Mouse (Mus musculus): ENCODE measurements around the gene Gal3st3. TPM values are rescaled to one million over a fixed set of nuclear protein-coding genes. Genes with fewer than 3 reads are reported as not detected.

The Gal3st3 gene
- polyA plus RNA-seq, 2 experiments = 0.03 to 0.04 TPM

DNA sequence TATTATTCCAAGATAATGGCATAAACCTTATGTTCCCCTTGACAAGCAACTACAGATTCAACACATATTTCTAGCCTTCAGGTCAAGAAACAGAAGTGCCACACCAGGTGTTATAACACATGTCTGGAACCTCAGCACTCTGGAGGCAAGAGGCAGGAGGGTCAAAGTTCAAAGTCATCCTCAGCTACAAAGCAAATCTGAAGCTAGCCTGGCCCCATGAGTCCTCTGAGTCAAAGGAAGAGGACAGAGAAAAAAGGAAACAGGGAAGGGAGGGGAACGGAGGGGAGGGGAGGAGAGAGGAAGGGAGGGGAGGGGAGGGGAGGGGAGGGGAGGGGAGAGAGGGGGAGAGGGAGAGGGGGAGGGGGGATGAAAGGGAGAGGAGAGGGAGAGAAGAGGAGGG lies 57.9 kb downstream of the Gal3st3 start:
- no peak overlapping the region for H3K27ac ChIP-seq
- no peak for ATAC-seq (ENCODE audit: insufficient read depth)
- no peak for DNase-seq (ENCODE audit: low read depth in 3 of 3, low spot score in 3 of 3)
- no peak overlapping the region for H3K9ac ChIP-seq (replicated peaks)
- no peak overlapping the region for H3K4me2 ChIP-seq (ENCODE audit: low read depth)
- 0 out of 4 replicates have a peak, but pooled peaks cover 0 to 1% of the 10 kb centered on the region in 2 experiments for H3K4me1 ChIP-seq (replicated peaks; ENCODE audit: control insufficient read depth in 2 of 2, insufficient read depth in 2 of 2, low read length in 1 of 2)
- TF ChIP-seq EP300 (IDR thresholded peaks at IDR 0.05; ENCODE audit: low read depth) (no peak), CTCF (IDR thresholded peaks at IDR 0.05; ENCODE audit: low read depth) (no peak)
- no CpG with 5 or more reads among the region's 1 CpGs for WGBS (ENCODE audit: insufficient replicate concordance)
- H3K36me3 ChIP-seq (replicated peaks; ENCODE audit: control insufficient read depth, insufficient read depth, low read depth) = no peaks in the 10 kb centered on the region
- no peak overlapping the region for H3K4me3 ChIP-seq (ENCODE audit: insufficient read depth in 1 of 2, low read depth in 2 of 2, low read length in 2 of 2)
- no peaks in the 10 kb centered on the region for H3K9me3 ChIP-seq (ENCODE audit: control insufficient read depth, low read length)
- no peaks in the 10 kb centered on the region for H3K27me3 ChIP-seq (ENCODE audit: control insufficient read depth, insufficient read depth, low read length)

Other genes with a start within 250 kb of the Gal3st3 start
- 0.42 and 0.54 TPM in 2 replicates for gene Rin1, start 247.8 kb upstream of the Gal3st3 start, polyA plus RNA-seq (2012; rRNA removed)
- gene Rin1, start 247.8 kb upstream of the Gal3st3 start, polyA plus RNA-seq (2014; fragmentation: Nextera tagmentation; extraction: Ambion mirVana) = 0.13 and 0.28 TPM in 2 replicates
- gene Cd248, start 230.3 kb upstream of the Gal3st3 start, polyA plus RNA-seq (2012; rRNA removed) = 1.7 and 2.0 TPM in 2 replicates
- gene Cd248, start 230.3 kb upstream of the Gal3st3 start, polyA plus RNA-seq (2014; fragmentation: Nextera tagmentation; extraction: Ambion mirVana) = 2.8 and 3.4 TPM in 2 replicates
- 0.18 and 0.21 TPM in 2 replicates for gene Tmem151a, start 212.8 kb upstream of the Gal3st3 start, polyA plus RNA-seq (2012; rRNA removed)
- gene Tmem151a, start 212.8 kb upstream of the Gal3st3 start, polyA plus RNA-seq (2014; fragmentation: Nextera tagmentation; extraction: Ambion mirVana) = 0.25 and 0.28 TPM in 2 replicates
- 34.7 and 37.0 TPM in 2 replicates for gene Yif1a, start 209.8 kb upstream of the Gal3st3 start, polyA plus RNA-seq (2012; rRNA removed)
- 58.6 and 60.0 TPM in 2 replicates for gene Yif1a, start 209.8 kb upstream of the Gal3st3 start, polyA plus RNA-seq (2014; fragmentation: Nextera tagmentation; extraction: Ambion mirVana)
- gene Cnih2, start 199.8 kb upstream of the Gal3st3 start, polyA plus RNA-seq (2012; rRNA removed) = 0.63 and 1.0 TPM in 2 replicates
- 0.50 and 0.73 TPM in 2 replicates for gene Cnih2, start 199.8 kb upstream of the Gal3st3 start, polyA plus RNA-seq (2014; fragmentation: Nextera tagmentation; extraction: Ambion mirVana)
- 50.6 and 58.8 TPM in 2 replicates for gene Rab1b, start 191.3 kb upstream of the Gal3st3 start, polyA plus RNA-seq (2012; rRNA removed)
- 76.2 and 84.8 TPM in 2 replicates for gene Rab1b, start 191.3 kb upstream of the Gal3st3 start, polyA plus RNA-seq (2014; fragmentation: Nextera tagmentation; extraction: Ambion mirVana)
- gene Klc2, start 179.8 kb upstream of the Gal3st3 start, polyA plus RNA-seq (2012; rRNA removed) = 2.3 and 3.5 TPM in 2 replicates
- gene Klc2, start 179.8 kb upstream of the Gal3st3 start, polyA plus RNA-seq (2014; fragmentation: Nextera tagmentation; extraction: Ambion mirVana) = 1.3 and 1.6 TPM in 2 replicates
- 8.3 and 10.5 TPM in 2 replicates for gene Pacs1, start 25.2 kb upstream of the Gal3st3 start, polyA plus RNA-seq (2012; rRNA removed)
- gene Pacs1, start 25.2 kb upstream of the Gal3st3 start, polyA plus RNA-seq (2014; fragmentation: Nextera tagmentation; extraction: Ambion mirVana) = 8.2 and 9.9 TPM in 2 replicates
- gene Sf3b2, start 2.9 kb upstream of the Gal3st3 start, polyA plus RNA-seq (2012; rRNA removed) = 45.0 and 52.5 TPM in 2 replicates
- 98.4 and 116 TPM in 2 replicates for gene Sf3b2, start 2.9 kb upstream of the Gal3st3 start, polyA plus RNA-seq (2014; fragmentation: Nextera tagmentation; extraction: Ambion mirVana)
- not detected in 2 replicates for gene Catsper1, start 37.4 kb downstream of the Gal3st3 start, polyA plus RNA-seq (2012; rRNA removed)
- not detected in 2 replicates for gene Catsper1, start 37.4 kb downstream of the Gal3st3 start, polyA plus RNA-seq (2014; fragmentation: Nextera tagmentation; extraction: Ambion mirVana)
- 0.01 and 0.06 TPM in 2 replicates for gene Cst6, start 51.2 kb downstream of the Gal3st3 start, polyA plus RNA-seq (2012; rRNA removed)
- 0.43 TPM in 1 of 2 replicates, not detected in the other for gene Cst6, start 51.2 kb downstream of the Gal3st3 start, polyA plus RNA-seq (2014; fragmentation: Nextera tagmentation; extraction: Ambion mirVana)
- gene Eif1ad, start 68.4 kb downstream of the Gal3st3 start, polyA plus RNA-seq (2012; rRNA removed) = 18.4 and 22.0 TPM in 2 replicates
- 22.9 and 24.3 TPM in 2 replicates for gene Eif1ad, start 68.4 kb downstream of the Gal3st3 start, polyA plus RNA-seq (2014; fragmentation: Nextera tagmentation; extraction: Ambion mirVana)
- 116 and 125 TPM in 2 replicates for gene Banf1, start 68.8 kb downstream of the Gal3st3 start, polyA plus RNA-seq (2012; rRNA removed)
- 263 and 278 TPM in 2 replicates for gene Banf1, start 68.8 kb downstream of the Gal3st3 start, polyA plus RNA-seq (2014; fragmentation: Nextera tagmentation; extraction: Ambion mirVana)
- gene Sart1, start 90.4 kb downstream of the Gal3st3 start, polyA plus RNA-seq (2012; rRNA removed) = 13.1 and 21.7 TPM in 2 replicates
- 24.1 and 26.6 TPM in 2 replicates for gene Sart1, start 90.4 kb downstream of the Gal3st3 start, polyA plus RNA-seq (2014; fragmentation: Nextera tagmentation; extraction: Ambion mirVana)
- gene Tsga10ip, start 104.2 kb downstream of the Gal3st3 start, polyA plus RNA-seq (2012; rRNA removed) = not detected in 2 replicates
- 0.09 TPM in 1 of 2 replicates, not detected in the other for gene Tsga10ip, start 104.2 kb downstream of the Gal3st3 start, polyA plus RNA-seq (2014; fragmentation: Nextera tagmentation; extraction: Ambion mirVana)
- gene Drap1, start 126.6 kb downstream of the Gal3st3 start, polyA plus RNA-seq (2012; rRNA removed) = 38.6 and 64.0 TPM in 2 replicates
- gene Drap1, start 126.6 kb downstream of the Gal3st3 start, polyA plus RNA-seq (2014; fragmentation: Nextera tagmentation; extraction: Ambion mirVana) = 58.5 and 58.9 TPM in 2 replicates
- 16.7 and 19.9 TPM in 2 replicates for gene AI837181, start 126.8 kb downstream of the Gal3st3 start, polyA plus RNA-seq (2012; rRNA removed)
- gene AI837181, start 126.8 kb downstream of the Gal3st3 start, polyA plus RNA-seq (2014; fragmentation: Nextera tagmentation; extraction: Ambion mirVana) = 10.7 and 11.9 TPM in 2 replicates
- gene Fosl1, start 149.2 kb downstream of the Gal3st3 start, polyA plus RNA-seq (2012; rRNA removed) = 0.02 TPM in 1 of 2 replicates, not detected in the other
- gene Fosl1, start 149.2 kb downstream of the Gal3st3 start, polyA plus RNA-seq (2014; fragmentation: Nextera tagmentation; extraction: Ambion mirVana) = not detected in 2 replicates
- gene Ccdc85b, start 159.6 kb downstream of the Gal3st3 start, polyA plus RNA-seq (2012; rRNA removed) = 1.00 and 1.4 TPM in 2 replicates
- gene Ccdc85b, start 159.6 kb downstream of the Gal3st3 start, polyA plus RNA-seq (2014; fragmentation: Nextera tagmentation; extraction: Ambion mirVana) = 1.0 and 1.2 TPM in 2 replicates
- gene Fibp, start 162.3 kb downstream of the Gal3st3 start, polyA plus RNA-seq (2012; rRNA removed) = 19.1 and 22.9 TPM in 2 replicates
- 20.8 and 30.6 TPM in 2 replicates for gene Fibp, start 162.3 kb downstream of the Gal3st3 start, polyA plus RNA-seq (2014; fragmentation: Nextera tagmentation; extraction: Ambion mirVana)
- 0.27 and 0.37 TPM in 2 replicates for gene Ctsw, start 170.2 kb downstream of the Gal3st3 start, polyA plus RNA-seq (2012; rRNA removed)
- 0.21 and 0.25 TPM in 2 replicates for gene Ctsw, start 170.2 kb downstream of the Gal3st3 start, polyA plus RNA-seq (2014; fragmentation: Nextera tagmentation; extraction: Ambion mirVana)
- gene Efemp2, start 175.6 kb downstream of the Gal3st3 start, polyA plus RNA-seq (2012; rRNA removed) = 11.4 and 17.5 TPM in 2 replicates
- gene Efemp2, start 175.6 kb downstream of the Gal3st3 start, polyA plus RNA-seq (2014; fragmentation: Nextera tagmentation; extraction: Ambion mirVana) = 11.4 and 11.6 TPM in 2 replicates
- gene Mus81, start 190.1 kb downstream of the Gal3st3 start, polyA plus RNA-seq (2012; rRNA removed) = 11.3 and 11.4 TPM in 2 replicates
- 13.8 and 15.6 TPM in 2 replicates for gene Mus81, start 190.1 kb downstream of the Gal3st3 start, polyA plus RNA-seq (2014; fragmentation: Nextera tagmentation; extraction: Ambion mirVana)
- 432 and 443 TPM in 2 replicates for gene Cfl1, start 192.1 kb downstream of the Gal3st3 start, polyA plus RNA-seq (2012; rRNA removed)
- gene Cfl1, start 192.1 kb downstream of the Gal3st3 start, polyA plus RNA-seq (2014; fragmentation: Nextera tagmentation; extraction: Ambion mirVana) = 1,304 and 1,332 TPM in 2 replicates
- 0.81 TPM in 2 replicates for gene 1700020D05Rik, start 205.5 kb downstream of the Gal3st3 start, polyA plus RNA-seq (2012; rRNA removed)
- not detected in 2 replicates for gene 1700020D05Rik, start 205.5 kb downstream of the Gal3st3 start, polyA plus RNA-seq (2014; fragmentation: Nextera tagmentation; extraction: Ambion mirVana)
- 9.0 and 9.3 TPM in 2 replicates for gene Snx32, start 212.2 kb downstream of the Gal3st3 start, polyA plus RNA-seq (2012; rRNA removed)
- gene Snx32, start 212.2 kb downstream of the Gal3st3 start, polyA plus RNA-seq (2014; fragmentation: Nextera tagmentation; extraction: Ambion mirVana) = 4.7 and 5.5 TPM in 2 replicates

Data from liver, embryonic 14.5 days (tissue).